Mouse (Mus musculus) limb, embryonic 11.5 days (tissue): Measurements from ENCODE around the gene Sp110. TPM values are rescaled to one million over a fixed set of nuclear protein-coding genes. Genes with fewer than 3 reads are reported as not detected.
"Not testable (repeated sequence)": the region's sequence is repeated elsewhere in the genome, so short reads cannot be mapped to it uniquely, and the experiment has no call there.

Experiments used
- ATAC-seq: fragments of 200-750 bp; cut with Nextera tagmentation; 2 replicates; pipeline ENCODE4 v1.8.0; 2017; ENCODE audit warnings: low read depth; ENCODE audit not compliant: insufficient number of reproducible peaks, low FRiP score, low TSS enrichment
- DNase-seq: peaks from one replicate; pipeline ENCODE4 v3.0.0-alpha.2; 2015; ENCODE audit warnings: low spot score
- H3K27ac ChIP-seq: fragments of 300-500 bp; sonication (generic); replicated peaks from 2 replicates; pipeline ENCODE4 v1.5.1; 2014; ENCODE audit warnings: low read depth, mild to moderate bottlenecking, low read length
- H3K27me3 ChIP-seq: fragments of 300-500 bp; sonication (generic); 2 replicates; pipeline ENCODE4 v1.6.1; 2014; ENCODE audit warnings: mild to moderate bottlenecking, low read length, mixed read lengths; ENCODE audit not compliant: control insufficient read depth, insufficient read depth
- H3K36me3 ChIP-seq: fragments of 300-500 bp; sonication (generic); 2 replicates; pipeline ENCODE4 v1.6.1; 2014; ENCODE audit warnings: mild to moderate bottlenecking, low read length, moderate library complexity, mixed read lengths; ENCODE audit not compliant: control insufficient read depth, insufficient read depth
- H3K4me1 ChIP-seq: fragments of 300-500 bp; sonication (generic); 2 replicates; pipeline ENCODE4 v1.6.1; 2014; ENCODE audit warnings: low read length, mixed read lengths; ENCODE audit not compliant: control insufficient read depth, insufficient read depth
- H3K4me2 ChIP-seq: fragments of 300-500 bp; sonication (generic); 2 replicates; pipeline ENCODE4 v1.6.1; 2014; ENCODE audit warnings: low read depth, mild to moderate bottlenecking, moderate library complexity; ENCODE audit not compliant: severe bottlenecking
- H3K4me3 ChIP-seq: fragments of 300-500 bp; sonication (generic); 2 replicates; pipeline ENCODE4 v1.5.1; 2014; ENCODE audit warnings: low read depth, low read length
- H3K9ac ChIP-seq: fragments of 300-500 bp; sonication (generic); 2 replicates; pipeline ENCODE4 v1.6.1; 2014; ENCODE audit warnings: mild to moderate bottlenecking, low read length
- H3K9me3 ChIP-seq: fragments of 300-500 bp; sonication (generic); 2 replicates; pipeline ENCODE4 v1.6.1; 2016; ENCODE audit warnings: low read length; ENCODE audit not compliant: control insufficient read depth
- WGBS: fragments of 180-500 bp; shearing (Covaris S2); extraction: QIAGEN DNeasy Blood & Tissue Kit; methylation state at CpG from one replicate; pipeline ENCODE4 v1.1.7; 2014; 5-methylcytosine and 5-hydroxymethylcytosine counted together
- polyA plus RNA-seq: library from polyadenylated mRNA; unstranded; fragments of >200 nt; fragmentation: Nextera tagmentation; extraction: Ambion mirVana; gene quantifications from 2 replicates; pipeline ENCODE4 v1.2.1, GENCODE M21; 2014

Gene Sp110
- polyA plus RNA-seq, 1 experiment from 2014 or later = 0.64 TPM

DNA sequence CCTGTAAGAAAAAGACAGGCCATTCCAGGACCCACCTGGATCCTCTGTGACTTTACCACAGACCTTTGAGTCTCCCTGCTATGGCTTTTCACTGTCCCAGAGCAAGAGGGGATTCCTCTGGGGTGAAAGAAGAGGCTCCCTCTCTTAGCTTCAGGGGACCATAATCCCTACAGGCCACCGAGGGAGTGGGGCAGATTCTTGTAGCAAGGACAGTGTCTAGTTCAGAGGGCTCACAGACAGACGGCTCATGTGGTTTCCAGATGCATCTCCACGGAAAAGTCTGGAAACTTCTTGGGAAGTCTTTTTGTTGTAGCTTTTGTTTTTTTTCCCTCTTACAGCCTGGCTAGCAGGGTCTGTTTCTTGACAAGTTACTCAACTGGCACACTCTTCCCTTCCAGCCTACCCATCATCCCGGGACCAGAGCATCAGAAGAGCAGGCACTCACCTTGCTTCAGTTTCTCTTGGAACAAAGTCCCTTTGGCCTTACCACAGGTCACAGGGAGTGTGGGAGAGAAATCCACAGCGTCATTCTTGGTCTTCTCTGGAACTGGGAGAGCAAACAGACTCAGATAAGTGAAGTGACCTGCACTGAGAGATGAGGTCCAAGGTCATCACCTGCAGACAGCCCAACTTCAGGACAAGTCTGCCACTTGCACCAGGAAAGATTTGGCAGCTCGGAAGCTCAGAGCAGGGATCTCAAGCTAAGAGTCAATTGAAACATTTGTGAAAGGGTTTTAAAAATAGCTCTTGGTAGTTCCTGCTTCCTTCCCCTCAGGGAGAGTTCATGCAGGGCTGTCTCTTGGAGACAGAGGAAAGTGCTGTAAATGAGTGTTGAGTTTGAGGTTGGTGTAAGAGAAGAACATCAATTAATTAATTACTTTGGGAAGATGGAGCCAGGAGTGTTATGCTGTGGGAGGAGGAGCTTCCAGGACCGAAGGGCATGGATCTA lies 19.1 kb downstream of the Sp110 start:
- not testable (repeated sequence) for ATAC-seq
- 64% methylated on average over 6 of the region's 7 CpGs for WGBS

DNA sequence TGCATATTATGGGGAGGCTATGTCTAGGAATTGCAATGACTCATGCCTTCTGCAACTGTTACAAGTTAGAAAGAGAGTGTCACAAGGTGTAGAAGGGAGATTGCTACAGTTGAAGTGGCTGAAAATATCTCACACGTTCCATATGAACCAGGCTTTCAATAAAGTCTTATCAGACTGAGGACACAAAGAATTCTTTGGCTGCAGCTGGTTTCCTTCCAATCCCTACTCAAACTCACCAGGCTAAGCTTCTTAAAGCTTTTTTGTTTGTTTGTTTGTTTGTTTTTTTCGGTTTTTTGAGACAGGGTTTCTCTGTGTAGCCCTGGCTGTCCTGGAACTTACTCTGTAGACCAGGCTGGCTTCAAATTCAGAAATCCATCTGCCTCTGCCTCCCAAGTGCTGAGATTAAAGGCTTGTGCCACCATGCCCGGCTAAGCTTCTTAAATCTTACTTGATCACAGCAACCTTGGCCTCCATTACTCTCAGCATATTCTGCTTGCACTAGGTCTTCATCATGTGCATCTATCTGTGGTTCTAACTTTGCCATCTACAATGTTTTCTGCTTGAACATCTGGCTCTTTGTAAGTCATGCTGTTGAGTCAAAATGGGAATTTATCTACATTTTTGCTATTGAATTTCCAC lies 20.1 kb downstream of the Sp110 start:
- not testable (repeated sequence) for H3K4me2 ChIP-seq, H3K4me3 ChIP-seq, H3K9me3 ChIP-seq, H3K4me1 ChIP-seq, ATAC-seq, H3K36me3 ChIP-seq, DNase-seq, H3K9ac ChIP-seq, H3K27ac ChIP-seq, H3K27me3 ChIP-seq
- 80% methylated on average over 3 of the region's 3 CpGs for WGBS

More for the DNA sequence above, 19.1 kb downstream of the Sp110 start:
- not testable (repeated sequence) for H3K4me3 ChIP-seq, DNase-seq, H3K27ac ChIP-seq, H3K9me3 ChIP-seq, H3K4me2 ChIP-seq, H3K9ac ChIP-seq, H3K36me3 ChIP-seq, H3K4me1 ChIP-seq, H3K27me3 ChIP-seq

DNA sequence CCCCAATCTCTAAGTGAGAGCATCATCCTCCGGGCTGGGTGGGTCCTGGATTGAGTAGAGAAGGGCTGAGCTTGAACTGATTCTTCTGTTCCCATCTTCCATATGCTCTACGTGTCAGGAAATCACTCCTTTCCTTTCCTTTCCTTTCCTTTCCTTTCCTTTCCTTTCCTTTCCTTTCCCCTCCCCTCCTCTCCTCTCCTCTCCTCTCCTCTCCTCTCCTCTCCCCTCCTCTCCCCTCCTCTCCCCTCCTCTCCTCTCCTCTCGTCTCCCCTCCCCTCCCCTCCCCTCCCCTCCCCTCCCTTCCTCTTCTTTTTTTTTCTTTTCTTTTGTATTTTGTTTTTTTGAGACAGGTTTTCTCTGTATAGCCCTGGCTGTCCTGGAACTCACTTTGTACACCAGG lies 23.2 kb downstream of the Sp110 start, which contains the start of gene G530012D18Rik:
Gene G530012D18Rik, plus strand, starts transcription at position 301 of the 400 bp plus-strand sequence.
- ATAC-seq, H3K9me3 ChIP-seq, H3K4me2 ChIP-seq, H3K9ac ChIP-seq, H3K36me3 ChIP-seq, H3K4me3 ChIP-seq, H3K27ac ChIP-seq, H3K4me1 ChIP-seq, H3K27me3 ChIP-seq, DNase-seq: not testable (repeated sequence)
- WGBS = 59% methylated on average over 2 of the region's 3 CpGs

DNA sequence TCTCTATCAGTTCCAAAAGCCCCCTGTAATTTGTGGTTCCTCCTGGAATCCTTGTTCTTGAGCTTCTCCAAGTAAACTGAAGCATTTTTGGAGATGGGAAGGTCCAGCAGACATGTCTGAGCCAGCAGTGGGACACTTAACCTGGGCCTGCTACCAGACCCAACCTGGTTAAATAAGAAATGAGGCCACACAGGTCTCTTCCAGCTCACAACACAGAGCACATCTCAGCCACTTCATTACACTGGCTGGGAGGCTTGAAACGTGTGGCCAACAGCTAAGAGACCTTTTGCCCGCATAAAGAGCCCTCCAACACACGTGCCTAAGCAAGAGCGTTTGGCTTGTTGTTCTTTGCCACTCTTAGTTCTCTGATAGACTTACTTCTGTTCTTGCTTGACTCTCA lies 25.1 kb downstream of the Sp110 start:
- H3K9ac ChIP-seq, DNase-seq, H3K4me2 ChIP-seq, H3K4me1 ChIP-seq, ATAC-seq, H3K4me3 ChIP-seq, H3K36me3 ChIP-seq, H3K9me3 ChIP-seq, H3K27me3 ChIP-seq, H3K27ac ChIP-seq: not testable (repeated sequence)
- 70% methylated on average over 4 of the region's 4 CpGs for WGBS

DNA sequence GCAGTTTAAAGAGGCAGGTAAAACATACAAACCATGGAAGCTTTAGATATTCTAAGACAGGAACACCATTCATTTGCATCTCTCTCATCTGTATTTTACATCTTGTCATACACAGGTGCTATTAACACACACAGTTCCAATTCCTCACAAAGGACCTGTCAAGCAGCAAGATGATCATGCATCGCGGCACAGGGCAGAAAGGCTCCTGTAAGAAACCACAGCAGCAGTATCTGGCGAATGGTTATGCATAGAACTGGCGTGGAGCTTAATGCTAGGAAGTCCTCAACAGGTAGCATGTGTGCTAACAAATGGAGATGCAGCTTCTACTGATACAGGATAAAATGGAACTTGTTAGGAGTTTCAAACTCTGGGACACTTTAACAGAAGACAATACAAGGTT lies 43.4 kb downstream of the Sp110 start:
- not testable (repeated sequence) for H3K36me3 ChIP-seq, H3K27me3 ChIP-seq, H3K9ac ChIP-seq, H3K4me3 ChIP-seq, H3K4me2 ChIP-seq, H3K27ac ChIP-seq, H3K9me3 ChIP-seq, ATAC-seq, H3K4me1 ChIP-seq, DNase-seq
- WGBS = 89% methylated on average over 4 of the region's 4 CpGs

DNA sequence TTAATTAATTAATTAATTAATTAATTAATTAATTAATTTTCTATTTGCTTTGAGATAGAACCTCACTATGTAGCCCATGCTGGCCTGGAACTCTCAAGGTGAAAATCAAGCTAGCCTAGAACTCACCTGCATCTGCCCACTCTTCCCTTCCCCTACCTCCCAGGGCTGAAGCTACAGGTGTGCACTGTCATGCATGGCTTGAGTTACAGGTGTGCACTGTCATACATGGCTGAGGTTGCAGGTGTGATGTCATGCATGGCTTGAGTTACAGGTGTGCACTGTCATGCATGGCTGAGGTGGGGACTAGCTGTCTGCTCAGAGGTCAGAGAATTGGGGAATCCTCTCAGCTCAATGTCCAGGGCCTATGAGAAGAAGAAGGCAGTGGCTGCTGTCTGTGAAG lies 52.2 kb downstream of the Sp110 start:
- H3K4me1 ChIP-seq, DNase-seq, H3K9me3 ChIP-seq, H3K36me3 ChIP-seq, H3K4me3 ChIP-seq, H3K4me2 ChIP-seq, ATAC-seq, H3K27me3 ChIP-seq, H3K27ac ChIP-seq, H3K9ac ChIP-seq: not testable (repeated sequence)

DNA sequence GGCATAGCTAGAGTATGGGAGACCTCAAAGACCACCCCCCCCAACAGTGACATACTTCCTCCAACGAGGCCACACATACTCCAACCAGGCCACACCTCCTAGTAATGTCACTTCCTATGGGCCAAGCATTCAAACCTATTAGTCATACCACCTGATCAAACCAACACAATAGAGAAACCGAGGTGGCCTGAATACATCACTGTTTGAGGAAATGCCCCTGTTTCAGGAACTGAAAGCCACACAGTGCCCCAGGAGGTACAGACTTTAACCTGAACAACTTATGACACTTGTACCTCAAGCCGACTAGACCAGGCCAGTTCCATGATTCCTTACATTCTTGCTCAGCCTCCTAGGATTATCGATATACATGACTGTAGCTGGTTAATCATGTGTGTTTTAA lies 54.8 kb downstream of the Sp110 start:
- H3K4me3 ChIP-seq, H3K4me2 ChIP-seq, H3K36me3 ChIP-seq, H3K27ac ChIP-seq, H3K27me3 ChIP-seq, DNase-seq, ATAC-seq, H3K4me1 ChIP-seq, H3K9me3 ChIP-seq, H3K9ac ChIP-seq: not testable (repeated sequence)
- 94% methylated on average over 3 of the region's 4 CpGs for WGBS

DNA sequence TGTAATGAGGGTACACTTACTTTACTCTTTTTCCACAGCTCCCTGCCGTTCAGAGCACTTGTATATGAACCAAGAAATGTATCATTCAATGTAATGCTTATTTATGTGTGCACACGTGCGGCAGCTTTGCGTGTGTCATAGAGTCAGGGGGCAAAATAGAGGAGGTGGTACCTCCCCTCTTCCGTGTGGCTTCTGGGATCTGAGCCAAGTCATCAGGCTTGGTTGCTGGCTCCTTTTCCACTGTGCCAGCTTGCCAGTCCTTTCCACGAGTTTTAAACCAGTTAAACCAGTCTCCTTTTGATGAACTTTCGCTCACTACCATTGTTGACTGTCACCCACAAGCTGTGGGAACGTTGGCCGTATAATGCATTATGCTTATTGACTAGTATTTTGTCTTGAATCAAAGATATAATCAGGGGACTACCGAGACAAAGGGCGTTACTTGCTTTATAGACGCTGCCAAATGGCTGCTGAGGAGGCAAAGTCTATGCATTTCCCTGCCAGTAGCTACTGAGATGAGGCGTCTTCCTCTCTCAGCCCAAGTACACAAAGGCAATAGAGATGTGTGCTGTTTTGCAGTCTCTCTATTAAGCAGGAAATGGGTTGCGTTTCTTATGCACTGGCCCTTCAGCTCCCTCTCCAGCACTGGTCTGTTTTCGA lies 70.0 kb downstream of the Sp110 start:
- not testable (repeated sequence) for H3K9me3 ChIP-seq, H3K27me3 ChIP-seq, H3K36me3 ChIP-seq, ATAC-seq, H3K9ac ChIP-seq, H3K4me2 ChIP-seq, H3K4me3 ChIP-seq, H3K27ac ChIP-seq, H3K4me1 ChIP-seq, DNase-seq
- WGBS = 80% methylated on average over 13 of the region's 15 CpGs
